Mouse (Mus musculus): ENCODE measurements around the gene Tsc1. TPM values are rescaled to one million over a fixed set of nuclear protein-coding genes. Genes with fewer than 3 reads are reported as not detected.
A peak's percentile ranks its signal among the peaks of the same experiment; 100 is the strongest.

Tsc1 gene
- total RNA-seq, 4 experiments from 2014 or later = 23.7 to 31.3 (median 28.8) TPM

DNA sequence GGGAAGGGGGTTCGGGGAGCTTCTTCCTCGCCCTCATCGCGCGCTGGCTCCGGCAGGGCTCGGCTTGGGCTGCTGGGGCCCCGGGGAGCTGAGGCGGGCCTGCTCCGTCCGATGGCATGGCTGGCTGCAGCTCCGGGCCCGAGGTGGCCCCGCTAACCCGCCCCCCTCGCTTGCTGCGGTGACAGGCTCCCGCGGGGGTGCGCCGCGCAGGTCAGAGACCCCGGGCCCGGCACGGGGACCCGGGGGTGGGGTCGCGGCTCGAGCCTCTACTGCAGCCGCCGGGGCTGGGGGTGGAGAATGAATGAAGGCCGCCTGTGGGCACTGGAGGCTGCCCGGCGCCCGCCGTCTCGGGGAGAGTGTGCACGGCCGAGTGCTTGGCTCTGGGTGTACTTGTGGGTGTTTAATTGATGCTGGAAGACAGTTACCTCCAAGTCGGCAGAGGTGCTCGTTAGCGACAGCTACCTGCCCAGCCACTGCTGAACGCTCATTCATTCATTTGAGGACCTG is 460 bp downstream of the Tsc1 start:
- no peak for DNase-seq (ENCODE audit: low spot score)

DNA sequence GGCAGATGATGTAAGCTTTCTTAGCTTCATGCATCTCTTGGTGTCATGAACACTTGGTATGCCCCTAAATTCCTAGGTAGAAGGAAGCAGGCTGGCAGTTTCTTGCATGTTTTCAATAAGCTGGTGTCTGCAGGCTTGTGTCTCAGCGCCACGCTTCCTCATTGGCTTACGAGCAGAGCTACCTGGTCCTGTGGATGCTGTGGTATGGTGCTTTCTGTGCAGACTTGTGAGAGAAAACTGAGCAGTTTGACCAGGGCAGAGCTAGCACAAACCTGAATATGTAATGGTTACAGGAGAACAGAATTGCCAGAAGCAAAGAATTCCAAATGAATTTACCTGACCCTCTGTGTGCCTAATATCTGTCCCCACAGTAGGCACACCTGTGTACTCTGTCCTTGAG is 2.1 kb downstream of the Tsc1 start:
- DNase-seq (ENCODE audit: low spot score) = no peak

DNA sequence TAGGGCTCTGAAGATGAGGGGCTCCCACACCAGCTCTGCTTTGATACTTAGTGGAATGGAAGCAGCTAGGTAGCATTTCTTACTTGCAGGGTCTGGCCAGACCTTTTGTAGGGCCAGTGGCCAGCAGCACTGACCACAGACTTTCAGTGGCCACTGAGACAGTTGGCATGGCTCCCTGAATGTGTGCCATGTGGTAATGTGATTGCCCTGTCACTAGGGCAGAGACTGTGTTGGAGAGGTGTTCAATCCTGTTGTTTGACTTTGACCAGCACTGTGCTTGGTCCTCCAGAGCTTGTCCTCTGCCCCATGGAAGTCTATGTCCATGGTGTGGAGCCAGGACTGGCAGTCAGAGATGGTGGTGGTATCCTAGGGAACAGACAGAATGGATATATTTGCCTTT is 9.5 kb downstream of the Tsc1 start:
- DNase-seq (ENCODE audit: low spot score) = no peak

- DNase-seq (ENCODE audit: low spot score) = no peak
Measured at GRCm38 (mm10) chr2:28653351-28653750, 12.3 kb downstream of the Tsc1 start.

DNA sequence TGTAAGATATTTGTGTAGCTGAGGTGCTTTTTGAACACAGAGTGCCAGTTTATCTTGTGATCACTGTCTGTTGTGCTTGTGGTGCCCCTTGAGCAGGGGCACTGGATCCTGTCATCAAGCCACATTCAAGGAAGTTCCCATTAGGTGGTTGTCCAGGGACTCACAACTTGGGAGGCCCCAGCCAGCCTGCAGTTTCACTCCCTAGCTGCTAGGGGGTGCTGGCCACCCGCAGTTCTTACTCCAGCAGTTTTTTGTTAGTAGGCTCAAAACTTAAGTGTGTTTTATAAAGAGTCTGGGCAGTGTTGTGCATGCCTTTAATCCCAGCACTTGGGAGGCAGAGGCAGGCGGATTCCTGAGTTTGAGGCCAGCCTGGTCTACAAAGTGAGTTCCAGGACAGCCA is 13.3 kb downstream of the Tsc1 start:
- DNase-seq (ENCODE audit: low spot score) = no peak

DNA sequence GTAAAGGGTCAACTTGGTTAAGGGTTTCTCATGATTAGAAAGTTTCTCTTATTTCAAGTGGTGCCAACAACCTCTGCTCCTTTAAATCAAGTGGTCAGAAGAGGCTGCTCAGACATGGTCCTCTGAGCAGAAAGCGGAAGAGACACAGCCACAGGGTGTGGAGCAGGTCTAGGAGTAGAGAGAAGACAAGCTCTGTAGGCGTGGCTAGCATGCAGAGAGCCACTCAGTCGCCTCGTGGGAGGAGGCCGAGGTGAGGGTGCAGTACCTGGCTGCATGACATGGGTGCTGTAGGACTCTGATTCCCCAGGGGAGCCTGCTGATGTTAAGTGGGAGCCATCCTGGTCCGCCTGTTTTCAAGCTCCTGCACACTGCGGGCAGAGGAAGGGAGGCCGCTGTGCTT is 15.2 kb downstream of the Tsc1 start:
- no peak for DNase-seq (ENCODE audit: low spot score)

GRCm38 (mm10) chr2:28662891-28663290 is 21.9 kb downstream of the Tsc1 start:
- no peak for DNase-seq (ENCODE audit: low spot score)

- no peak for DNase-seq (ENCODE audit: low spot score)
Measured at GRCm38 (mm10) chr2:28665818-28666217, 24.8 kb downstream of the Tsc1 start.

GRCm38 (mm10) chr2:28671438-28671837 is 30.4 kb downstream of the Tsc1 start:
- DNase-seq (ENCODE audit: low spot score) = no peak

DNA sequence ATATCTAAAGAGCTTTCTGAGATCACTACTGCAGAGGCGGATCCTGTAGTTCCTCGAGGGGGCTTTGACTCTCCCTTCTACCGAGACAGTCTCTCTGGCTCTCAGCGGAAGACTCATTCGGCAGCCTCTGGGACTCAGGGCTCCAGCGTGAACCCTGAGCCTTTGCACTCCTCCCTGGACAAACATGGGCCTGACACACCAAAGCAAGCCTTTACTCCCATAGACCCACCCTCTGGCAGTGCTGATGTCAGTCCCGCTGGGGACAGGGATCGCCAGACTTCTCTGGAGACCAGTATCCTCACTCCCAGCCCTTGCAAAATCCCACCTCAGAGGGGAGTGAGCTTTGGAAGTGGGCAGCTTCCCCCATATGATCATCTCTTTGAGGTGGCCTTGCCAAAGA is 35.0 kb downstream of the Tsc1 start:
- DNase-seq (ENCODE audit: low spot score) = no peak

DNA sequence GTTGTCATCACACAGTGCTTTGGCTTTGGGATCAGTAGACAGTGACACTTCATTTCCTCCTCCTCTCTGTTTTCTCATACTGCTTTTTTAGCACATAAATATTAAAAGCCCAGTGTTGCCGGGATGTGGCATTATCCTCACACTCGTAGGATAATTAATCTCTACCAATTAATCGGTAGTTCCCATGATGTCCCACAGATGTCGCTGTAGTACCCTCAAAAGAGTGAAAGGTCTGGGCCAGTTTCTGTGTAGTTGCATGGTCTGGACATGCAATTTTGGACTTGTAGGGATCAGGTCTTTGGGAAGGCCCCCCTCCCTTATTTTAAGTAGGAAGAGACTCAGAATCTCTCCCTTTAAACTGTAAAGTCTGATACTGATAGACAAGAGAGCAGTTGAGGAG is 39.7 kb downstream of the Tsc1 start:
- DNase-seq (ENCODE audit: low spot score) = no peak

- DNase-seq (ENCODE audit: low spot score) = peak; percentile 17
Measured at GRCm38 (mm10) chr2:28681718-28682117, 40.7 kb downstream of the Tsc1 start.

DNA sequence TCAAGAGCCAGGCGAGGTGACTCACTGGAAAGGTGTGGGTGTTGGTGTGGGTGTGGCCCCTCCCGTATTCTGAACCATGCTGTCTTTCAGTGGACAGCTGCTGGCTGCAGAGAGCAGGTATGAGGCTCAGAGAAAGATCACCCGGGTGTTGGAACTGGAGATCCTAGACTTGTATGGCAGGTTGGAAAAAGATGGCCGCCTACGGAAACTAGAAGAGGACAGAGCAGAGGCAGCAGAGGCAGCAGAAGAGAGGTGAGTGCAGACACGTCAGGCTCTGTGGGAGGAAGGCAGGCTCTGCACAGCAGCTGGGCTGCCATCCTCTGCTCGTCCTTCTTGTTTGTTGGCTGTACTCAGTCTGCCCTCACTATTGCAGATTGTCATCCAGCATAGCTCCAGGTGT is 44.9 kb downstream of the Tsc1 start:
- no peak for DNase-seq (ENCODE audit: low spot score)

- no peak for DNase-seq (ENCODE audit: low spot score)
Measured at GRCm38 (mm10) chr2:28688431-28688830, 47.4 kb downstream of the Tsc1 start.

DNA sequence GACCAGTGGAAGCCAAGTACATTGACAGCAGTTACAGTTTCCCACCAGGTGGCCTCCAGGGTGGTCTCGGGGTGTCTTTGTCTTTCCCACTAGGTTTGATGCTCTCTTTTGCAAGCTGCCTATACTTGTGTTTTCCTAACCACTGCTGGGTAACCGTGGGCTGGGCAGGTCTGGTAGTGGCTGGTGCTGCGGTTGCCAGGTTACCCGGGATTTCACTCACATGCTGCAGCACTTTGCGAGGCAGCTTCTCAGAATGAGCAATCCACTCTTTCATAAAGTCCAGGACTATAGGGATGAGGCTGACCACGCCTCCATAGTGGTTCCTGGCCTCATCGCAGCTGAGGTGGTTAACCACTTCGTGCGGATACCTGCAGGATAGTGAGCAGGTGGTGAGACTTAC is 51.7 kb downstream of the Tsc1 start:
- no peak for DNase-seq (ENCODE audit: low spot score)

DNA sequence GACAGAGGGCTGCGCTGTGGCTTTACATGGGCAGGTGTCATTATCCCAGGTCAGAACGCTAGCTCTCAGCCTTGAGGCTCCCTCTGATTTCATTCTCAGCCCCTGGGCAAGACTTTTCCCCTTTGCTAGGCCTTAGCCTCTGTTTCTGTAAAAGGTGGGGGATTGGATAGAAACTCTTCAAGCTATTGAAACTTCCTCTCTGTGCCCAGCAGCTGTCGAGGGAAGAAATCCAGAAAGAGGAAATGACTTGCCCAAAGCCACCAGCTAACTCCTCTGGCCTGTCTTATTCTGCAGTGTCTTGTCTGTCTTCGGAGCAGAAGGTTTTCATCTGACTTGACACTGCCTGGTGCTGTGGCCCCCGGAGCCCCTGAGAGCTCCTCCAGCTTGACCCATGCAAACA is 57.5 kb downstream of the Tsc1 start:
- no peak for DNase-seq (ENCODE audit: low spot score)

GRCm38 (mm10) chr2:28699361-28700335 is 58.6 kb downstream of the Tsc1 start, which contains the start of the genes Spaca9 and Ak8:
Gene Spaca9, minus strand, starts transcription at chr2:28699727.
Gene Ak8, plus strand, starts transcription at chr2:28700164.
- DNase-seq (ENCODE audit: low spot score) = peak; percentile 65

- no peak for DNase-seq (ENCODE audit: low spot score)
Measured at GRCm38 (mm10) chr2:28701646-28702262, 60.7 kb downstream of the Tsc1 start.

GRCm38 (mm10) chr2:28706106-28706636 is 65.1 kb downstream of the Tsc1 start:
- no peak for DNase-seq (ENCODE audit: low spot score)

DNA sequence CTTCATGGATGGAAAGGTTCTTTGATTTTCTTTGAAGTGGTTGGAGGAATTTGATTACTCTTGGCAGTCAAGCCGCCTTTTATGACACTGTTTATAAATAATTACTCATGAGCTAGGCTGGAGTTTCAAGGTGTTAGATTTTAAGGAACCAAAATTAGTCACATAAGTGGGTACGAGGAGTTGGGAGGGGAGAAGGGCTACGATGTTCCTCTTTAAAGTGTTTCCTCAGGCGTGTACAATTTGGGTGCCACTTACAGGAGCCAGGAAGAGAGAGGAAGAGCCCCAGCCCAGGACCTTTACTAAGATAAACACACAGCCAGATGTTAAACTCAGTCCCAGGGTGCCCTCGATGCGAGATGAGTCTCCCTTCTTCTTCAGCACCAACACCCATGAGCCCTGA is 65.8 kb downstream of the Tsc1 start:
- DNase-seq (ENCODE audit: low spot score) = no peak

DNA sequence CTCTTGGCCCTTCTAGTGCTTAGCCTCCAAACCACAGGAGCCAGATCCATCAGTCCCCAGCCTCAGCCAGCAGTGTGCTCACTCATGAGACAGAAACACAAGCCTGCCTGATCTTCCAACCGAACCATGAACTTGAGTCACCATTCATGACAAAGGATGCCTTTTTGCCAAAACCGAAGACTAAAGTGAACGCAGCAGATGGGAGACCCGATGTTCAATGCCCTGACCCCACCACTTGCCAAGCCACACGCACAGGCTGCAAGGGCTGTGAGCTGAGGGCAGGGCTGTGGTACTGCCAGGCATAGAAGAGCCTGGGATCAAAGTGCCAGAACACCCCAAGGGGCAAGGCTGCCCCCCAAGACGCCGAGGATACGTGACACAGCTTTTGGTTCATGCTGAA is 72.0 kb downstream of the Tsc1 start:
- DNase-seq (ENCODE audit: low spot score) = no peak

GRCm38 (mm10) chr2:28722419-28722818 is 81.4 kb downstream of the Tsc1 start:
- DNase-seq (ENCODE audit: low spot score) = no peak

- no peak for DNase-seq (ENCODE audit: low spot score)
Measured at GRCm38 (mm10) chr2:28723912-28724311, 82.9 kb downstream of the Tsc1 start.

All from heart, adult 8-10 months (tissue).